Mouse (Mus musculus) fibroblast of lung, adult 2 months (primary cell): ENCODE results near the gene Hecw2.

Source experiments
- DNase-seq: peaks from one replicate; pipeline ENCODE4 v3.0.0-alpha.2; 2011; ENCODE audit warnings: low read depth

The Hecw2 gene

DNA sequence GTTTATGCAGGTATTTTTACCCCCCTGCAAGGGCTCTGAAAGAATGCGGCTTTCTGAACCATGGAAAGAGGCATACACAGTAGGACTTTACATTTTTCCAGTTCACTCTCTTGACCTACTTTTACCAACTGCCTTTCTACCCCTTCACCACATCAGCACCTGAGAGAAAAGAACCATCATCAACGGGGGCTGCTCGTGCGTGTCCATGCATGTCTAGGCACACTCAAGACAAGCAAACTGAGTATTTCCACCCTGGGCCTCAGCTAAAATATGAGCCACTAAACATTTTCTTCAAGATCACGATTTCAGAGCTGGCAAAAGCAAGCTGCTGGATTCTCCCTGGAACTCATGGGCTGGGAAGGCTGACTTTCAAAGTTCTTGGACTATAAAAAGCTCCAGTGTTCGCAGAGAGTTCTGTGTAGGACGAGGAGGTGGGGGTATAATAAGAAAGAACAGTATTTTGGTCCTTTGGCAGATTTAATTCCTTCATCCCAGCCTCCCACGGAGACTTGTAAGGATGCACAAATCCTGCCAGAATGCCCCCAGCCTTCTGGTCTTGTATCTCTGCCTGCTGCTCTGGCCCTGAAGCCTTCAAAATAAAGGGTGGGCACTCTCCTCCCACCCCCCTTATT lies 76.5 kb downstream of the Hecw2 start:
- DNase-seq, result no peak

DNA sequence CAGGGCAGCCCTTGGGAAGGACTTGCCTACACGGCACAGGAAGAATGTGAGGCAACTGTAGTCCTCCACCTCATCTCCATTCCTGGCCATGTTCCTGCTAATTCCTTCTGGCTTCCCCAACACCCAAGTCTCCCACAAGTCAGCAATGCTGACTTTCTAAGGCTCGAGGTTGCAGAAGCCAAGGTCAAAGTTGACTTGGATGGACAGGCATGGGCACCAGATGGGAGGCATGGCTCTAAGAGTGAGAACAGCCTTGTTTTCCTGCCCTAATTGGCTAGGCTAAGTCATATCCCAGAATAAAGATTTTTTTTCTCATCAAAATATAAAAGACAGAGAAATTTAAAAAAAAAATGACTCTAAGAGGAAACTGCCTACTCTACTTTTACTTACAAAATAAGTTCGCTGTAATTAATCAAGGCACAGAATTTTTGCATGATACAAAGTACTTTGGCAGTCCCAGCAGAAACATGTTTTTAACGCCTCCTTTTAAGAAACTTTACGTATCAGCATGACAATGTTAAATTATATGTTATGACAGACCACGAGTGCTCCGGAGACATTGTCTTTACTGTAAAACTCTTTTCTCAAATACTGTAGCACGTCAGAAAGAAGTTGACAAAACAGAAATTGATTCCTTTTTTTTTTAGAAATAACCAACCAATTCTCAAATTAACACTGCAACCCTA lies 83.9 kb downstream of the Hecw2 start:
- no peak for DNase-seq

DNA sequence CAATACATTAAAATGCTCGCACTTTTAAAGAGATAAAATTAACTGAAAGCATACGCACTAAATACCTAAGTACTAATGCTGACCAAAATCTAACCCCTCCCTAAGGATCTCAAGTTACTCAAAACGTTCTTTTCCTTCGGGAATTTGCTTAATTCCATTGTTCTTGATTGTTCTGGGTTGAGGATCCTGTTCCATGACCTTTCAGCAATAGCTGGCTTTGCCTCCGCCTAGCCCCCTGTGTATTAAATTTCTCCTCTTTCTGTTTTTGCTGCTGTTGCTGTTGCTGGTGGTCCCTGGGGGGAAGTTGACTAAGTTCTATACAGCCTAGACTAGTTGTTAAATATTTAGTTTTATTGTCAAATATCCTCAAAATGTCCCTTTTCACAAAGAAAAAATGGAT lies 85.7 kb downstream of the Hecw2 start:
- DNase-seq, result no peak

DNA sequence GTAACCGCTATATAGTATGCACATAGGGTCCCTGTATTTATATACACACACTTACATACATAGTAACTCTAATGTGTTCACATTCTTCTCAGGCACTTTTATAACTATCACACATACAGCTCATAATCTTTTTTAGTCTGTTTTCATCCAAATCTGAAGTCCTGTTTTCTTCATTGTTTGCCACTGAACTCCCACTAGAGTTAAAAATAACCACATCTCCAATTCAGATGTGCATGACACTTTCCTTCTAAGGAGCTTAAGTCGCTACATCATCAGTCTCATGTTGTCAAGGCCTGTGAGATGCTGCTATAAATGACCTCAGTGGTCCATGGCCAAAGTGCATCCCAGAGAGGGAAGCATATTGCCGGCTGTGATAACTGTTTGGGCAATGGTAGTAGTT lies 88.2 kb downstream of the Hecw2 start:
- DNase-seq, result no peak

DNA sequence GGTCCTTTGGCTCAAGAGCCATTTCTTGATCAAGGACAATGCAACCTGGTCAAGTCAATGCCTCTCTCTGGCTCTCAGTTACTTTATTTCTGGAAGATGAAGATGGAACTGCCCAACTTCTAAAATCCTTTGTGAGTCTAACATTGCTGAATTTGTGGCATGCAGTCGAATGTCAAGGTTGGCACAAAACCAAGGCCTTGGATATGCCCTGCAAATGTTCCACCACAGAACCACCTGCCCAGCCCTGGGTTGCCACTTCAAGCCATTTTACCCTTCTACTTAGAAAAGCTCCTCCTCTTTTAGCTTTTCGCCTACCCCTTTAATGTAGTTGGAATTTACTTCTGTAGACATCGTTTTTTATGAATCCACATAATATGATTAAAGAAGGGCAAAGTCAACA lies 115.3 kb downstream of the Hecw2 start:
- no peak for DNase-seq

DNA sequence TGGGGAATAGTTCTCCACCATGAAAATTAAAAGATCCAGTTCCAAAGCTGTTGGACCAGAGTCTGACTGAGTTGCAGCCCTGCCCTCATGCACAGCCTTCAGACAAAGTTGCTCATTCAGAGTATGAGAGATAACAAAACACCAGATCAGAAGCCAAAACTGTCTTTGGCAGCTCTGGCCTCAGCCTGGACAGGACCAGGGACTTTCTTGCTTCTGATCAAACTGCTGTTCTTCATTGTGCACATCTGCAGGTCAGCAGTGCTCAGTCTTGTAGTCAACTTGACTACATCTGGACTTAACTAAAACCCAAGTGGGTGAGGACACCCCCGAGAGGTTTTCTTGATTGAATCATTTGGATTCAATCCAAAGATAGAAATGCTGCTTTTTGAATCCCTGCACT lies 120.5 kb downstream of the Hecw2 start:
- no peak for DNase-seq

DNA sequence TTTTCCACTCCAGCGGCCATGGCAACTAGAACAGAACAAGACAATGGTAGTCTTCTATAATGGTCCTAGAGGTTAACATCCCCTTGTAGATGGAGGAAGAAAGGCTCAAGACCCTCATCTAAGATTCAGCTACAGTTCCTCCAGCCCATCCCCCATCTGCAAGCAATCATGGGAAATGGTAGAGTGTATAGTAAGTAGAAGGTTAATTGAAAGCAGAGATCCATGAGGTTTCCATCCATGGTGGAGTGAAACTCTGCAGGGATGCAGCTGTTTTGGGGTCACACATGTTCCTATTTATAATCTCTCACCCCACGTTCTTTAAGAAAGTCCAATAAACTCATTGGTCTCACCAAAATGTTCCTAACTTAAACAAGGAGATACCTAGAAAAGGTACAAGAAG lies 124.8 kb downstream of the Hecw2 start:
- DNase-seq, result no peak

DNA sequence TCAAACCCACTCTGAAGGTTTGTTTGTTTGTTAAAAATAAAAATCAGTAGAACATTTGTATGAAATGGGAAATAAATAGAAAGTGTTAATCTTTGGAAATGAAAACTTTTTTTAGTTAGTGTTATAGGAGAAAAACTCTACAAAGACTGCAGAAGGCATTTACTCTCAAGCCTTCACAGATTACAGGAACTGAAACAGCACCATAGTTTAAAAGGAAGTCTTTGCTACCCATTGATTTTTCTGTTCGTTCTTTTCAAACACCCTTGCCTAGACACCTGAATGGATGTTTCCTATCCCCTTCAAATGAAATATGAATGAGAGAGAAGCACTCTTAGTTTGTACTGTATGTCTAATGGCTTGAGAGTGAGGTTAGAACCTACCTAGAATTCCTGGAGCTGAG lies 126.7 kb downstream of the Hecw2 start:
- DNase-seq, result no peak

DNA sequence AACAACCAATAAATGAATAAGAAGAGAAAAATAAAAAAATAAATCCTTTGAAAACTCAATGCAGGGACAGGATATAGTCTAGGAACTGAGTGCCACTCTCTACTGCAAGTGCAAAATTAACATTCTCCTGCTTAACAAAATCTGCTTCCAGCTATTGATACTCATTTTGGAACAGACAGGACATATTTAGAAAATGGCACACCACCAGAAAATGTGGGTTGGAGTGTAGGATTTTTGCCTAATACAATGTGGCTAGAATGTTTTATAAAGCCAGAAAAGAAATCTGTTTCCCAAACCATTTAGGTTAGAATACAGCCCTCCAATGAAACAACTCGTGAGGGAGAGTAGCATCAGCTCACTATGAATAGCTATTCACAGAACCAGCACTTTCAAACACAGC lies 129.5 kb downstream of the Hecw2 start:
- DNase-seq, result no peak

DNA sequence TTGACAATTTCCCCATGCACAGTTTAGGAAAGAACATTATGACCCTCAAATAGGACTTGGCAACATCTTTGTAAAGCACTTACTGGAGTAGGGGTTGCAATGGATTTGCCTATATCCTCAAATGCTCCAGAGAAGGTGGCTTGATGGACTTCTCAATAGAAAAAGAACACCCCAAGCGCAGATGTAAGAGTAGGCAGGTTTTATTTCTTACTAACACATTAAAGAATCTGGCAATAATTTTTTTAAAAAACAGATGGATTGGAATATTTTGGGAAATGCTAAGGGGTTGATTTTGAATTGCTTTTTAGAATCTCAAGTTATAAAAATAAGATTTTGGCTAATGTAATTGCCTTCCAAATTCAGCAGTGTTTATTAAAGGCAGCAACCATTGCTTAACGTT lies 133.9 kb downstream of the Hecw2 start:
- DNase-seq, result no peak

DNA sequence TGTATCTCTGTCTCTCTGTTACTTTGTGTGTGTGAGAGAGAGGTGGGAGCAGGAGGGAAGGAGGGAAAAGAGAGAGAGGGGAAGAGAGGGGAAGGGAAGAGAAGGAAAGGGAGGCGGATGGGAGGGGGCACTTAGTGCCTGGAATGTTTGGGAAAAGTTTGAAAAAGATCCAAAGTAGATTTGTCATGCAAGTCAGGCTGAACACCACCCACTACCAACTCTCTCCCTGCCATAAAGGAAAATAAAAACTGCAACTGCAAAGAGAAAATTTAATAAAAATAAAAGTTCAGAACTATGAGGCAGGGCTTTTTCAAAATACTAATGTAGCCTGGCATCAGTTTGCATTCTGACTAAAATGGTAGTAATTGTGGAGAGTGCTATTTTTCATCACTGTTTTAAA lies 135.2 kb downstream of the Hecw2 start:
- DNase-seq, result no peak

DNA sequence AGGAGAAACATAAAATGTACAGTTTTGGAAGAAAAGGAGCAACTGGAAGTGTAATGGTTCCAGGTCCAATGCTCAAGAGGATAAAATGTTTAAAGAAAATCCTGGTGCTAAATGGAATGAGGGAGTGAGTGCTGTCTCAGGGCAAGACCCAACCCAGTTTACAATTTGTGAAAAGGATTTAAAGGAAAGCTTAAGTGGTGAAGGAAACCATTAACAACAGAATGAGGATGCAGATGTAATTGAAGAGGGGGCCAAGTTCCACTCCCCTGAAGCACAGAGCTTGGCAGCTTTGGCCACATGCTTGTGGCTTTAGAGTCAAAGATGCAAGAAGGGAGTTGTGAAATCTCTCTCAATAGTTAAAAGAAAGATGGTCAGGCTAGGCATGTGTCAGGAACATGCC lies 142.2 kb downstream of the Hecw2 start:
- DNase-seq, result no peak

DNA sequence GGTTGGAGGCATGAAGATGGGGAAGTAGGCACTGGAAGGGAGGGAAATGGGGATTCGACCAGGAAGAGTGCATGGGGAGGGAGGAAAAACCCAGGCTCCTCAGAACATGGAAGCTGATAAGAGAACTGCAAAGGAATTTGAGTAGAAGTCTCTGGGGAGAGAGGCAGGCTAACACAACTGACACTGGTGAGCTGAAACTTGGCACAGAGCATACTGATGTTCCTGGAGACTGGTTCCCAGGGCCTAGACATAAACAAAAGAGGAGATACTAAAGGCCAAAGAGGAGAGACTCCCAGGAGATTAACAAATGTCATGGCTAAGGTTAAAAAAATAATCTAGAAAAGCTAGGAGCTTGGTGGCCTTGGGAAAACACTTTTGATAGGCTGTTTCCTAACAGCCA lies 148.0 kb downstream of the Hecw2 start:
- no peak for DNase-seq

DNA sequence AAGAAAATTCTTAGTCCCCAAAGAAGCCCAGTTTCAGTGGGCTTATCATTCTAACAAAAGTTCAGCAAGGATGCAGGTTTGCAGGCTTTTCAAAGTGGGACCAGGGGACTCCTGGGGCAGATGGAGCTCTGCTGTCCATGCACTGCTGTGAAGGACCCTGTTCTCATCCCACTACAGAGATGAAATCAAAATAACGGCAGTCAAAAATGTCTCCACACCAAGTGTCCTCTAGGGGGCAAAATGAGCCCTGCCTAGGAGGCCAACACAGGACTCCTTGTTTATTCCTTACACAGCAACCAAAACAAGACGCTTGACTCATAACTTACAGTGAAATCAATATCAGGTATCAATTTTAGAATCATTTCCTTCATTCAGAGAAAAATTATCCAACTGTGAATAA lies 155.9 kb downstream of the Hecw2 start:
- no peak for DNase-seq

DNA sequence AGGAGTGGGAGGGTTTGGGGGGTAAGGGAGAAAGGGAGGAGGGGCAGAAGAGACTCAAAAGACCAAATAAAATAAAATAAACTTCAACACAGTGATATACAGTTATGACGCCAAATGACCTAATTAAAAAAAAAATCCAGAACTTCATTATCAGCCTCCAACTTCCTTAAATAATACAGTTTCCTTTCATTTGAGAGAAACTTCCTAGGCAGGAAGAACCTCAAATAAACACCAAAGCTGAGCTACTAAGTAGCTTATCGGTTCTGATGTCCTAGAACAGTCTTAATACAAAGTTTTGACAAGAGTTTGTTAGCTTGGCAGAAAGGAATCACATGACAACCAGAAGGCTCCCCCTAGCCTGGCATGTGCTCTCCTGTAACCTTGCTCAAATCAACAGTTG lies 177.3 kb downstream of the Hecw2 start:
- no peak for DNase-seq

DNA sequence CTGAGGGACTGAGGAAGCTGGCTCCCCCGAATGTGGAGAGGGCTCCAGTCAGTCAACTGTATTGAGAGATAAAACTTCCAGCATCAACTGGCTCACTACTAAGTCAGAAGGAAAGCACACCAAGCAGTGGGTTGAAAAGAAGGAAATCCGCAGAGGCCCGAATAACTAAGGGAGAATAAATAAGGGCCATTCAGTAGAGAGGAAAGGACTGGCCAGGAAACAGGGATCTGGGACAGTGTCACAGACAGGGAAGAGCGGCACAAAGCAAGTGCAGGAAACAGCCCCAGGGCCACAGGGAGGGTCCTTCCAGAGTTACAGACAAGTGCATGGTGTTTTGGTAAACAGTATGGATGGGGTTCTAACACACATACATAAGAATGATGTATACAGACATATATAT lies 179.2 kb downstream of the Hecw2 start:
- no peak for DNase-seq

DNA sequence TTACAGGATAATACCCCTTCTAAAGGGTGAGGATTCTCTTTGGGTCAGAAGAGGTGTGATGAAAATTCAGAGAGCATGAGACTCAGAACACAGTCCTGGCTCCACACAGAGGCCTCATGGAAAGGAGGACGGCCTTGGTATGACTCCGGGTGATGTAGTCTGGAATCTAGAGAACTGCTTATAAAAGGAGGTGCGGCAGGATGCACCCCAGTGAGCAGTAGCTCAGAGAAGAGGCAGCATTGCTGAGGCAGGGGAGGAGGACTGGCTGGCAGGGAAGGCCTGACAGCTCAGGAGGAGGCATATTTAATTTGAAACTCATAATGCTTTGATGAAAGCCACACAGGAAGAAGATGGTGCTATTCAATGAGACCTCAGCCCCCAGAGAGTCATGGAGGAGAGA lies 182.6 kb downstream of the Hecw2 start:
- DNase-seq, result no peak

DNA sequence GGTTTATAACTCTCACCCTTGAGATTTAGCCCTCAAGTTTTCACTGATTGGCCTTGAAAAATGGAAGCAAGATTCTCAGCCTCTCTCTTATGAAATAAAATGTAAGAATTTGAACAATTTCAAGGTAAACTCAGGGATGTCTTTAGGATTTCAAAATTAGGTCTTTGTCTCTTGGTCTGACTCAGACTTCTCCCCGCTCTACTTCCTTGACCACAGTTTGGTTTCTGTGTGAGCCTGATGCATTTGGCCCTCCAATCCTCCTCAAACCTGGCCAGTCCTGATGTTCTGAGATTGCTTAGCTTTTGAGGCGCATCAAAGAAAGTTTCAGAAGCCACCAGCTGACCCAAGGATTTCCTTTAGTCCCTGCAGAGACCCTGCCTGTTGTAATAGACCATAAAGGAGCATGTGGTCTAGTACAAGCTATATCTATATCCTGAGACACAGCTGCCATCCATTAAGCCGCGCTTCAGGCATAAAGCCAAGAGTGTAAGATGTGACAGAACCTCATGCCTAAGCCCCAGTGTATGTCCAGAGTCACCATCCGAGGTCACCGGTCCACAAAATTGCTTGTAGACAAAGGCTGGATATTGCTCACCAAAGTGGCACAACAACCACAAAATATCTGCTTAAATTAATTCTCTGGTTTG lies 185.4 kb downstream of the Hecw2 start:
- DNase-seq, result no peak

DNA sequence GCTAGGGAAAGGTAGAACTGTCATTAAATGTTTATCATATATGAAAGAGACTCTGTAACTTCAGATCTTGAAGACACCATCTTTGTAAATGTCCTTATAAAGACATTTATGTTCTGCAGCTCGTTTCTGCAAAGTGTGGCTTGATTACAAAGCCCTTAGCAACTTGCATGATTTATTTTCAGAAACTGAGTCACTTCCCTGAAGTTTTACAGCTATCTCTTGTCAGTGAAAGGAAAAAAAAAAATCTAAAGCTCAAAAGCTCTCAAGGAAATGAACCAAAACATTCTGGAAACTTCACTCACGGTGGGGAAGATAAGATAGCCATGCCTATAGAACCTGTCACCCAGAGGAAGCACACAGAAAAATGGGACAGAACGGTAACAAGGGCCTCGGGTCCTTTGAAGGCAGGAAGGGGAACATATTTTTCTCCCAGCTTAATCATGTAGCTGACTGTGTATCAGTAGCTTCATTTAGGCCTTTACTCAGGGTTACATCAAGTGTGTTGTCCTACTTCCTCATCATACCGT lies 189.0 kb downstream of the Hecw2 start:
- DNase-seq, result no peak

DNA sequence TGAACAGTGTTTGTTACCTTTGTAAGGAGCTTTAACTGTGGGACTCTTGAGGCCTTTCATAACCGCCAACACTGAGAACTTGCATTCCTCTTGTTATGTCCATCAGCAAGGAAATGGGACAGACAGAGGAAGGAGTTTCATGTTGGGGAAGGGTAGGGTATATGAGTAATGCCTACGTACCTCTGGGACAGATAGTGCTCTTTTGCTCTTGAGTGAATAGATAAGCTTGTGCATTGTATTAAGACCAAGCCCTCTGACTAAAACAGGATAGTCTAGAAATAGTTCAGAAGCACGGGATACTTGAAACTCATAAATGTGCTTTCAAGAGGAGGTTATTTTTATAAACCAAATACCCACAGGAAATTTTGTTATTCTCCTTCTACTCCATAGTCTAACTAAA lies 191.7 kb downstream of the Hecw2 start:
- no peak for DNase-seq

DNA sequence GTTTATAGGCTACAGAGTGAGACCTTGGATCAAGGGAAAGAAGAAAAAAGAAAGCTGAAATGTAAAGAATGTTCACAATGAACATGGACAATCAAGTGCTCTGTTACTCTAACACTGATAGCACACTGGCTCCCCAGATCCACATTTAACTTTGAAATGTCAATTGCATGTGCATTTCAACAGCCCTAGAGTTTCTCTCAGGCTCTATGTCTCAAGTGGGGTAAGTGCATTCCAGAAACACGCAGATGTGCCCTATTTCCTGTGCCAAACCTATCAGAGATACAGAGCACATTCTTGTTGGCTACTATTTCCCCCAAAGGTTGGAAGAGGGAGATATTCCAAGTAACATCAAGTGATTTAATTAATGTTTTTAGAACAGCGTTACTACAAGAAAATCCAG lies 192.9 kb downstream of the Hecw2 start:
- DNase-seq, result no peak

DNA sequence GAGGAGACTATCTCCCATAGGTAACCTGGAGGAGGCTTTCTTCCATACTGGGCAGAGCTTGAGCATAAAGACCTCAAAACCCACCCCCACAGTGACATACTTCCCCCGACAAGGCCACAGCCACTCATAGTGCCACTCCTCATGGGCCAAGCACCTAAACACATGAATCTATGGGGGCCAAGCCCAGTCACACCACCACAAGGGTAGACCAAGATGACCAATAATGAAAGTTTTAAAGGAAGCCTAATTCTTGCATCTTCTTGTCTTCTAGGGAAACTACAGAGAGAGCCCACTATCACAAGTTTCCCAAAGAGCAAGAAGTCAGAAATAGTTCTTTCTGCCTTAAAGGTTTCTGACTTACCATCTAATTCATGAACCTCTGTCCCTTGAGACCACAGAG lies 197.7 kb downstream of the Hecw2 start:
- DNase-seq, result no peak

DNA sequence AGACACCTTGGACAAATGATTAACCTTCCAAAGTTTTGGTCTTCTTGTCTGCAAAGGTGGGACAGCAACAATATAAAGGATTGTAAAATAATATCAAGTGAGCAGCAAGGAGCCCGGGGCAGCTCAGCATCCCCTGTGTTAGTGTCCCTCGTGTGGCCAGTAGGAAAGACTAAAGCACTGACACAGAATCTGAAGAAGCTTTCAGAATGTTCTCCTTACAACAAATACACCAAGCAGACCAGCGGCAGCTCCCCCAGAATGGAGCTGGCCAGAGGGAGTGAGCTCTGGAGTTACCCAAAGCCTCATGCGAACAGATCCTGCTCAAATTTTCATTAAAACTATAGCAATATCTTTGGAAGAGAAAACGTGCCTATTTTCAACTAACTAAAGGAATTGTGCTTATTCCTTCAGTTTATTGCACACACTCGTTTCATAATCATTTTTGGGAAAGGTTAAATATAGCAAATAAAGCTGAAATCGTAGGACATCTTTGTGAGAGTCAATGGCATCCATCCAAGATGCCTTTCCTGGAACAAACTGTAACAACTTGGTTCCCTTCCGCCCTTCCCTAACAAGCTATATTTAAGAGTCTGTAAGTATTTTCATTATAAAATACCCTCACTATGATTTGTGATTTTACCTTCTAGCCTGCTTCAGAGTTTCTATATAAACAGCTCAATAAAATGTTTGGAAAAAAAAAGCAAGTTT lies 208.6 kb downstream of the Hecw2 start:
- DNase-seq, result no peak
